ENCODE assay signal across 8 mouse cellular contexts in the genomic region with DNA sequence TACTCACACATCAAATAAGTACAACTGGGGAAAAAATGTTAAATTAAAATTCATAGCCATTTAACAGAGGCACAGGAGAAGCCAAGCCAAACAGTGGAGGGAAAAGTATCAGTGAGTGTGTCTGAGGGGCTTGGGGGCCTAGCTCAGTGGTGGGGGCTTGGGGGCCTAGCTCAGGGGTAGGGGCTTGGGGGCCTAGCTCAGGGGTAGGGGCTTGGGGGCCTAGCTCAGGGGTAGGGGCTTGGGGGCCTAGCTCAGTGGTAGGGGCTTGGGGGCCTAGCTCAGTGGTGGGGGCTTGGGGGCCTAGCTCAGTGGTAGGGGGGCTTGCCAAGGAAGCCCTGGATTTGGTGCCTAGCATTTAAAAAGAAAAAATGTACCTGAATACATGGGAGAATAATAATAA.
A peak's percentile ranks its signal among the peaks of the same experiment; 100 is the strongest.
DNase-seq lines count a peak whose midpoint lies in the region; ATAC-seq and TF ChIP-seq lines count a peak whose summit lies in the region.
"Not testable (repeated sequence)": the region's sequence is repeated elsewhere in the genome, so short reads cannot be mapped to it uniquely, and the experiment has no call there.

No protein-coding gene starts in this region.

- not testable (repeated sequence) for H3K4me3 ChIP-seq in embryonic facial prominence, embryonic 13.5 days; forebrain, embryonic 15.5 days; hindbrain, embryonic 10.5 days; intestine, postnatal 0 days (ENCODE audit: low read depth, low read length); limb, embryonic 14.5 days (replicated peaks; ENCODE audit: low read length); lung, embryonic 16.5 days (ENCODE audit: low read length); midbrain, embryonic 15.5 days

- not testable (repeated sequence) for H3K27me3 ChIP-seq in embryonic facial prominence, embryonic 13.5 days; forebrain, embryonic 15.5 days; intestine, postnatal 0 days (replicated peaks; ENCODE audit: control insufficient read depth, insufficient read depth, low read length); limb, embryonic 14.5 days (ENCODE audit: control insufficient read depth, insufficient read depth, low read length); lung, embryonic 16.5 days (ENCODE audit: control insufficient read depth, insufficient read depth, low read depth, low read length); midbrain, embryonic 15.5 days (replicated peaks); splenic B cell, adult 2 months (ENCODE audit: control insufficient read depth, insufficient read depth, low read length, poor library complexity, severe bottlenecking)
- H3K27me3 ChIP-seq in hindbrain, embryonic 10.5 days (ENCODE audit: insufficient read depth, poor library complexity, severe bottlenecking): peaks cover 13% of the 10 kb centered on the region

- not testable (repeated sequence) for TF ChIP-seq CTCF in intestine, postnatal 0 days (IDR thresholded peaks at IDR 0.05; ENCODE audit: low read depth)

- TF ChIP-seq POLR2A in limb, embryonic 14.5 days (IDR thresholded peaks at IDR 0.05; ENCODE audit: borderline replicate concordance, extremely low read depth, insufficient read depth, insufficient read length): not testable (repeated sequence)

- H3K4me2 ChIP-seq in embryonic facial prominence, embryonic 13.5 days; forebrain, embryonic 15.5 days (replicated peaks); intestine, postnatal 0 days (replicated peaks; ENCODE audit: low read depth); limb, embryonic 14.5 days (replicated peaks; ENCODE audit: low read depth, low read length, severe bottlenecking); lung, embryonic 16.5 days (ENCODE audit: low read depth, low read length); midbrain, embryonic 15.5 days: not testable (repeated sequence)

- not testable (repeated sequence) for DNase-seq in hindbrain, embryonic 10.5 days (ENCODE audit: low spot score); limb, embryonic 14.5 days (ENCODE audit: low spot score)
- DNase-seq in splenic B cell, adult 2 months (ENCODE audit: low read depth, low spot score): peak; percentile 14

- H3K36me3 ChIP-seq in embryonic facial prominence, embryonic 13.5 days; forebrain, embryonic 15.5 days; hindbrain, embryonic 10.5 days; intestine, postnatal 0 days (ENCODE audit: control insufficient read depth, insufficient read depth); limb, embryonic 14.5 days (ENCODE audit: control insufficient read depth, insufficient read depth, low read length); lung, embryonic 16.5 days (ENCODE audit: control insufficient read depth, insufficient read depth, low read length); midbrain, embryonic 15.5 days (replicated peaks); splenic B cell, adult 2 months (ENCODE audit: control insufficient read depth, insufficient read depth, low read length, poor library complexity, severe bottlenecking): not testable (repeated sequence)

- H3K4me1 ChIP-seq in embryonic facial prominence, embryonic 13.5 days: peaks cover 55% of the 10 kb centered on the region
- peaks cover 42% of the 10 kb centered on the region for H3K4me1 ChIP-seq in forebrain, embryonic 15.5 days
- H3K4me1 ChIP-seq in hindbrain, embryonic 10.5 days (replicated peaks): peaks cover 42% of the 10 kb centered on the region
- H3K4me1 ChIP-seq in intestine, postnatal 0 days (replicated peaks; ENCODE audit: control insufficient read depth, insufficient read depth, low read length): not testable (repeated sequence)
- H3K4me1 ChIP-seq in limb, embryonic 14.5 days (ENCODE audit: control insufficient read depth, insufficient read depth, low read length): peaks cover 14% of the 10 kb centered on the region
- peaks cover 19% of the 10 kb centered on the region for H3K4me1 ChIP-seq in lung, embryonic 16.5 days (replicated peaks; ENCODE audit: control insufficient read depth, insufficient read depth, low read length)
- peaks cover 36% of the 10 kb centered on the region for H3K4me1 ChIP-seq in midbrain, embryonic 15.5 days

- peak; percentile 82; the same call in 1 of the 2 replicates for ATAC-seq in embryonic facial prominence, embryonic 13.5 days (ENCODE audit: insufficient number of reproducible peaks, insufficient read depth, low FRiP score, low TSS enrichment, low read depth)
- peak; percentile 83 for ATAC-seq in forebrain, embryonic 15.5 days (replicated peaks)
- ATAC-seq in intestine, postnatal 0 days: peak; percentile 42; the same call in 1 of the 2 replicates
- not testable (repeated sequence) for ATAC-seq in limb, embryonic 14.5 days (ENCODE audit: low FRiP score, low read depth)
- peak; percentile 66; the same call in 1 of the 2 replicates for ATAC-seq in lung, embryonic 16.5 days (ENCODE audit: low read depth)
- peak; percentile 82 for ATAC-seq in midbrain, embryonic 15.5 days (replicated peaks)

- H3K27ac ChIP-seq in embryonic facial prominence, embryonic 13.5 days: peak overlapping the region; percentile 33; the same call in 1 of the 2 replicates
- not testable (repeated sequence) for H3K27ac ChIP-seq in forebrain, embryonic 15.5 days (replicated peaks); intestine, postnatal 0 days (ENCODE audit: low read depth, low read length); lung, embryonic 16.5 days (ENCODE audit: low read length); midbrain, embryonic 15.5 days
- H3K27ac ChIP-seq in hindbrain, embryonic 10.5 days: peak overlapping the region; percentile 79
- H3K27ac ChIP-seq in limb, embryonic 14.5 days (replicated peaks; ENCODE audit: low read depth, low read length): 0 out of 2 replicates have a peak overlapping the region, but pooled peaks have one; percentile 38

- H3K9ac ChIP-seq in embryonic facial prominence, embryonic 13.5 days; forebrain, embryonic 15.5 days (replicated peaks); intestine, postnatal 0 days (ENCODE audit: low read depth, low read length); lung, embryonic 16.5 days (ENCODE audit: low read length); midbrain, embryonic 15.5 days: not testable (repeated sequence)
- H3K9ac ChIP-seq in limb, embryonic 14.5 days (ENCODE audit: low read depth, low read length, severe bottlenecking): peak overlapping the region; percentile 38; the same call in 1 of the 2 replicates

- H3K9me3 ChIP-seq in embryonic facial prominence, embryonic 13.5 days; forebrain, embryonic 15.5 days; hindbrain, embryonic 10.5 days; intestine, postnatal 0 days (ENCODE audit: control insufficient read depth); limb, embryonic 14.5 days (ENCODE audit: control insufficient read depth, low read length); lung, embryonic 16.5 days (ENCODE audit: control insufficient read depth, low read length); midbrain, embryonic 15.5 days: not testable (repeated sequence)
